Mouse (Mus musculus): Measurements from ENCODE around the gene Tradd.
A peak's percentile ranks its signal among the peaks of the same experiment; 100 is the strongest.
"Not testable (repeated sequence)": the region's sequence is repeated elsewhere in the genome, so short reads cannot be mapped to it uniquely, and the experiment has no call there.

The Tradd gene

GRCm38 (mm10) chr8:105241016-105241415 is 23.4 kb downstream of the Tradd start:
- no peak for DNase-seq (ENCODE audit: low read depth, low spot score)

DNA sequence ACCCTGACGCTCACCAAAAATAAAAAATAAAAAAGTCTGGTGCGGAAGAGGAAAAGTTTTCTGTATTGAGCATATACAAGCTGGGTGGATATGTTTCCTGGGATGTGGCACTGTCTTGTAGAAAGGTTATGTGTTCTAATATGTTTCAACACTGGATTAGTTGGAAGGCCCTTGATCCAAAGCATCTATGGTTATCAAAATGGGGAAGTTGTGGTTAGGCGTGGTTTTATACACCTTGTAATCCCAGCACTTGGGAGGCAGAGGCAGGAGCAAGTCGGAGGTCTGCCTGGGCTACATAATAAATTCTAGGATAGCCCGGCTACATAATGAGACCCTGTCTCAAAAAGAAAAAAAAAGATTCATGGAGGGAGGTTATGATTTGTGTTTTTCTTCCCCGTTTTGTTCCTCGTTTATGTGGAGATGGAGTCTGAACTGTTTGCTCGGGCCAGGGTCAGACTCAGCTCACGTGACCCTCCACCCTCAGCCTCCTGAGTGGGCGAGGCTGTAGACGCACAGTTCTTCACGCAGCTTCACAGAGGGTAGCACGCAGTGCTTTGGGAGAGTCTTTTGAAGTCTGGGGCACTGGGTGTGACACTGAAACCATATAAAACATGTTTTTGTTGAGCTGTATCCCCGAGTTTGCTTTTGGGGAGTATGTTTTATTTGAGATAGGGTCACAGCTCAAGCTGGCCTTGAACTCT is 26.8 kb downstream of the Tradd start:
- DNase-seq (ENCODE audit: low read depth, low spot score): no peak

DNA sequence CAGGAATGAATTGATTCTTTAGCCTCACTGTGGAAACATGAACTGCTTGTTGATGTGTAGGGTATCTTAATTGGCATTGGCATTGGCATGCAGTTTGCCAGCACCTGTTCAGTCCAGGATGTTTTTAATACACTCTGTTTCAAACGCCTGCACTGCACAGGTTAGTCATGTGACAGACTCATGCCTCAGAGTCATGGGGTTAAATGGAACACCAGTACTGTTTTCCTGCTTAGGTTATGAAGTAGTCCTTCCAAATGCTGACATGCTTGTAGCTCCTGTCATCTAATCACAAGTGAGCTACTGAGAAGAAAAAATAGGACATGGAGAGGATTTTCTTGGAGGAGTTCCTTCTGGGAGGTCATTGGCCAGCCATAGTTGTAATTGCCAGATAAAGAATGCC is 29.2 kb downstream of the Tradd start:
- no peak for DNase-seq (ENCODE audit: low read depth, low spot score)

DNA sequence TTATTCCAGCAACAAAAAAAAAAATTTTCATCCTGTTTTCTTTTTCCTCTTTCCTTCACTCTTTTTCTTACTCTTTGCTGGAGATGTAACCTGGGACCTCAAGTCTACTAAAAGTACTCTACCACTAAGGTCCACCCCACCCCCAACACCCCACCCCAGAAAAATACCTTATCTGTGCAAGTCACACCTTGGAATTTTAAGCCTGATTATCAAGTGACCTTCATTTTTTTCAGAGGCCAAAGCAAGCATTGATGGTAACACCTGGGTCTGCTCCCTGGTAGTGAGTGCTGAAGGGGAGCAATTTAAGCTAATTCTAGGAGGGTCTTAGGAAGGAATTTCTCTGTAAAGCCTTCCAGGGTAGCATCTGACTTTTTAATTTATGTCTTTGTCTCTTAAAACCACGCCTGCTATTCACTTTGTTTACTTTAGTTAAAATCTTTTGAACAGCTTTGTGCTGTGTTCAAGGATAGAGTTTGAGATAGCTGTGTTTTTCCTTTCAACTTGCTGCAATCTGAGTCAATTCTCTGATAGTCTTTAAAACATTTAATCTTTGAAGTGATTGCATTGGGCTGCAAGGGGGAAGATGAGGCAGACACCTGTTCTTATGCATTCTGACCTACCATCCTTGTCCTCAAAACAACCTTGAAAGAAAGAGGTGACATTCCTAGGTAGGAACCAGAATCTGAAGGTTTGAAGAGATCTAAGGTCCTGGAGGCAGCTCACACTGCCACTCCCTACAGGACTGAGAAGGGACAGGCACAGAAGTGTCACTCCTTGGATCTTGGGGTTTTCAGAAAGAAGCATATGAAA is 31.1 kb downstream of the Tradd start:
- no peak for DNase-seq (ENCODE audit: low read depth, low spot score)

- DNase-seq (ENCODE audit: low read depth, low spot score): not testable (repeated sequence)
Observed at GRCm38 (mm10) chr8:105232321-105232693, 32.1 kb downstream of the Tradd start.

DNA sequence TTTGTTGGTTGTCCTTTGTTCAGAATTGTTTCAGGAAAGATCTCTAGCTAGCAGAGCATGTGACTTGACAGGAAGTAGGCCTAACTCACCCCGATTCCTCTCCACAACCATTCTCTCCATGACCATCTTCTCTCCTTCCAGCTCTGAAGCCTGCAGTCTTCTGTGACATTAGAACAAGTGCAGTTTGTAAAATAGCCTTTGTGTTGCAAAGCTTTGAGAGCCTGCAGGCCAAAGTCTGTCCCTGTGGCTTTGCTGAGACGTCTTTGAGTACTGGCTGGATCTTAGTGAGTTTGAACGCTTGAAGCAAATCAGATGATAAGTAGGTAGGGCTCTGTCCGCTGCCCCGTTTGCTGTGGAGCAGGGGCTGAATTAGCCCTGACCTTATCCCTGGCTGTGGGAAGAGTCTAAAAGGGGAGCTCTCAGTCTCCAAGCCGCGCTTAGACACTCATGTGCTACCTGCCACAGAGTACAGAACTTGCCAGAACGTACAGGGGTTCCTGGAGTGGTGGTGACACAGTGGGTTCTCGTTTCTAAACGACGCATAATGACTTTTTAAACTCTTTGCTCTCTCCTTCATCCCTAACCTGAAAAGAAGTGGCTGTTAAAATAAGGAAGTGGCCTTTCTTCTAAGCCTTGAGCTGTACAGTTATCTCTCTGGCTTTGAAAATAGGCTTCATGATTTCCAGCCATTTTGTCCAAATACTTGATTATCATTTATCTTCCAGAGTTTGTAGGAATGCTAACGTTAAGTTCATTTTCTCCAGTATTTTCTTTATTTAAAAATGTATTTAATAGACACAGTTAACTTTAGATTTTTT is 32.7 kb downstream of the Tradd start:
- no peak for DNase-seq (ENCODE audit: low read depth, low spot score)

DNA sequence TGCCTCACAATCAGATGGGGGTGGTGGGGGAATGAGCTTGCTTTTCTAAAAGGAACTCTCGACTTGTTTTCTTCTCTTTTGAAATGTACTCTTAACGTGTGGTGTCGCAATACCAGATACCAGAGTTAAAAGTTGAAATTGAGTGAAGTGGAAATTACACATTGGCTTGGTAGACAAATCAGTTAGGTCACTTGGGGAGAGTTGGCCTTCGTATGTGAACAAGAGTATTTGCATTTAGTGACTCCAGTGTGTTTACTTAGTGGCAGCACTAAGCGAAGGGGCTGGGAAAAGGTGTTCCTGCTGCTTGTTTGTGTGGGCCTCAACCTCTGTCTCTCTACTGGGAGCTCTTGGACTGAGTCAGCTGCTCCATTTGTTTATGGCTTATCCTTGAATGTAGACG is 38.5 kb downstream of the Tradd start:
- DNase-seq (ENCODE audit: low read depth, low spot score): peak; percentile 50

- DNase-seq (ENCODE audit: low read depth, low spot score): no peak
Observed at GRCm38 (mm10) chr8:105225272-105225593, 39.2 kb downstream of the Tradd start.

- DNase-seq (ENCODE audit: low read depth, low spot score): peak; percentile 96
Observed at GRCm38 (mm10) chr8:105224413-105225271, 39.8 kb downstream of the Tradd start, which contains the start of gene D230025D16Rik. TSS of gene D230025D16Rik (plus strand) at chr8:105225145.

DNA sequence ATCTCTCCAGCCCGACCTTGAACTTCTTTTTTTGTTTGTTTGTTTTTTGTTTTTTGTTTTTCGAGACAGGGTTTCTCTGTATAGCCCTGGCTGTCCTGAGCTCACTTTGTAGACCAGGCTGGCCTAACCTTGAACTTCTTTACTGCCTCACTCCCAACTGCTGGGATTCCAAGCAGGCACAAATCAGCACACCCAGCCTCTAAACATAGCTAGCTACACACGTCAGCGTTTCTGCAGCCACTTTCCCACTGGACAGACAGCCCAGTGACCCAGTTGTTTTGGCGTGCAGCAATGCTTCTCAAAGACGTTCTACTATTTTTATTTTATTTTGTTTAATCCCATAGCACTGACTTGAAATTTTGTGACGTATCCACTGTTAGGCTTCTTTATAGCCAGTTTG is 40.6 kb downstream of the Tradd start:
- no peak for DNase-seq (ENCODE audit: low read depth, low spot score)

GRCm38 (mm10) chr8:105217926-105218522 is 46.4 kb downstream of the Tradd start:
- DNase-seq (ENCODE audit: low read depth, low spot score): peak; percentile 88

- DNase-seq (ENCODE audit: low read depth, low spot score): peak; percentile 51
Observed at GRCm38 (mm10) chr8:105214104-105214503, 50.3 kb downstream of the Tradd start.

DNA sequence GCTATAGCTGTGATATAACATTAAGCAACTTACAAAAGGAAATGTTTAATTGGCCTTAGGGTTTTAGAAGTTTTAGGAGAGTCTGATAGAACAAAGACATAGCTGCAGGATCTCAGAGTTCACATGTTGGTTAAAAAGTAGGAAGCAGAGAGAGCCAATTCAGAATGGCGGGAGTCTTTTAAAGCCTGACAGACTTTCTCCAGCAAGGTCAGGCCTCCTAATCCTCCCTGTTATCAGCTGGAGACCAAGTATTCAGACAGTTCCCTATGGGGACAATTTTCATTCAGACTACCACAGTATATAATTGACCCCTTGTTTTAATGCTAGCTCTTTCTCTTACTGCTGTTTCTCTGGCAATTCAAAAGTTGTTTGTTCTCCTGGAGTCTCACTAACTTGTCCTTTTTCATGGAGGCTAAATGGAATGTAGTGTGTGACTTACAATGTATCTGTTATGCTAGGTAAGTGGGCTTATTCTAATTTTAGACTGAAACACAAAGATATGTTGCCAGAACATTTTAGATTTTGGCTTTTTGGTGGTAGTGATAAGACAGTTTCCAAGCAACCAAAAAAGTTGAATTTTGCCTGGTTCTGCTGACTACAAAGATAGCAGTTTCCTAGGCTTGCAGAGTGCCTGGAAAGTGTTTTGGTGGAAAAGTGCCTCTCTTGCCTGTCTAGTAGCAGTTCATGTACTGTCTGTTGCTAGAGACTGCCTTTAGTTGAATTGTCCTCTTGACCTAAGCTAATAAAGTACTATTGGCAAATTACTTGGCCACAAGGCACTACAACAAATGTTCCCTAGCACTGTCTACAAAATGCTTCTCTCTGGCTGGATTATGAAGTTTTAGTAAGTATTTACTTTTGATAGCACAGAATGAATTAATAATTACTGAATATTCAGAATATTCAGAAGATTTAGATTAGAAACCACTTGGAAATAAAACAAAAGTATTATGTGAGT is 55.0 kb downstream of the Tradd start:
- DNase-seq (ENCODE audit: low read depth, low spot score): no peak

Measured in 3T3-L1 (cell line).